Mouse (Mus musculus) heart, adult 2 months (tissue): ENCODE results near the gene Cox6b2. TPM values are rescaled to one million over a fixed set of nuclear protein-coding genes. Genes with fewer than 3 reads are reported as not detected.

Source experiments
- DNase-seq, 2 experiments: peaks; one replicate each; pipeline ENCODE4 v3.0.0; 2021
- H3K27ac ChIP-seq: fragments of 200-600 bp; 2 replicates; pipeline ENCODE4 v1.8.1; 2022
- H3K27me3 ChIP-seq: fragments of 200-500 bp; 2 replicates; pipeline ENCODE4 v1.6.1; 2012; ENCODE audit warnings: mild to moderate bottlenecking, low read length, inconsistent platforms, mixed read lengths; ENCODE audit not compliant: control insufficient read depth, insufficient read depth
- H3K36me3 ChIP-seq: fragments of 200-500 bp; 2 replicates; pipeline ENCODE4 v1.6.1; 2012; ENCODE audit warnings: low read length, inconsistent platforms; ENCODE audit not compliant: control insufficient read depth, insufficient read depth
- H3K4me1 ChIP-seq: fragments of 200-500 bp; 2 replicates; pipeline ENCODE4 v1.6.1; 2011; ENCODE audit warnings: low read length; ENCODE audit not compliant: control insufficient read depth, insufficient read depth
- H3K4me3 ChIP-seq: fragments of 200-600 bp; 2 replicates; pipeline ENCODE4 v1.8.1; 2022
- H3K79me2 ChIP-seq: fragments of 200-500 bp; replicated peaks from 2 replicates; pipeline ENCODE4 v1.6.1; 2012; ENCODE audit warnings: mild to moderate bottlenecking, inconsistent platforms, low read length, moderate library complexity, mixed read lengths; ENCODE audit not compliant: control insufficient read depth, insufficient read depth
- H3K9ac ChIP-seq: fragments of 200-500 bp; 2 replicates; pipeline ENCODE4 v1.6.1; 2012; ENCODE audit warnings: low read depth, mild to moderate bottlenecking, control low read depth, inconsistent platforms, low read length, mixed read lengths
- CTCF ChIP-seq: fragments of 200-600 bp; IDR thresholded peaks from 2 replicates; pipeline ENCODE4 v1.8.1; 2022; ENCODE audit warnings: antibody characterized with exemption, mild to moderate bottlenecking, moderate library complexity
- EP300 ChIP-seq: fragments of 200-500 bp; IDR thresholded peaks from 2 replicates; pipeline ENCODE4 v1.6.1; 2011; ENCODE audit warnings: low read depth, low read length, control low read depth; ENCODE audit not compliant: insufficient read depth
- POLR2A ChIP-seq: fragments of 200-500 bp; IDR thresholded peaks from 2 replicates; pipeline ENCODE4 v1.6.1; 2011; ENCODE audit warnings: mild to moderate bottlenecking, low read depth, low read length, control low read depth; ENCODE audit not compliant: insufficient read depth
- WGBS: fragments of 180-500 bp; shearing (Covaris S2); methylation state at CpG from one replicate; pipeline ENCODE4 v1.1.7; 2018; 5-methylcytosine and 5-hydroxymethylcytosine counted together
- intact Hi-C: fragments of 180-260 bp; cut with DNase I; formaldehyde crosslinking; loops from one replicate; pipeline ENCODE4 v1.15.1; 2025
- polyA plus RNA-seq: library from polyadenylated mRNA; depleted of rRNA; stranded (reverse); fragments of >200 nt; gene quantifications from 2 replicates; pipeline ENCODE4 v1.2.3, GENCODE M21; 2012
- total RNA-seq, 2 experiments: library from RNA; stranded (reverse); gene quantifications; 2 replicates each; pipeline ENCODE4 v1.2.3; 2021

The Cox6b2 gene
- total and polyA plus RNA-seq, 3 experiments, result 1.7 to 7.7 (median 3.5) TPM

GRCm38 (mm10) chr7:4741672-4742481, 11.0 kb downstream of the Cox6b2 start:
- TF ChIP-seq EP300 (no peak), POLR2A (no peak)
- intact Hi-C loops, result loop anchor here (1.0 to 5.0 kb wide), 3 partner anchors 47 to 320 kb away; partner anchors contain the start of genes Ppp6r1, Tmem238 and U2af2
- Histone ChIP-seq H3K36me3 (no peaks in the 10 kb centered on the region), H3K4me3 (no peak overlapping the region), H3K27me3 (no peaks in the 10 kb centered on the region), H3K9ac (no peak overlapping the region), H3K79me2 (no peaks in the 10 kb centered on the region), H3K4me1 (peaks cover 3% of the 10 kb centered on the region; the same call in 1 of the 2 replicates), H3K27ac (no peak overlapping the region; the same call in 1 of the 2 replicates)
- DNase-seq, result no peak
- WGBS, result 89% methylated on average over 21 of the region's 21 CpGs

GRCm38 (mm10) chr7:4741151-4741550, 11.7 kb downstream of the Cox6b2 start:
- no peaks in the 10 kb centered on the region for H3K27me3 ChIP-seq
- peaks cover 3% of the 10 kb centered on the region; the same call in 1 of the 2 replicates for H3K4me1 ChIP-seq
- TF ChIP-seq POLR2A (peak; percentile 48), EP300 (no peak)
- no peaks in the 10 kb centered on the region for H3K36me3 ChIP-seq
- H3K4me3 ChIP-seq, result peak overlapping the region; percentile 81
- 8% methylated on average over 4 of the region's 4 CpGs for WGBS
- no peaks in the 10 kb centered on the region for H3K79me2 ChIP-seq
- peak overlapping the region; percentile 91 for H3K27ac ChIP-seq
- peak overlapping the region; percentile 17; the same call in 1 of the 2 replicates for H3K9ac ChIP-seq
- DNase-seq, result peak; percentile 74 to 75
- intact Hi-C loops, result loop anchor here (1.0 to 5.0 kb wide), 3 partner anchors 48 to 321 kb away; partner anchors contain the start of genes Ppp6r1, Tmem238 and U2af2

GRCm38 (mm10) chr7:4740309-4740727, 12.6 kb downstream of the Cox6b2 start:
- WGBS, result 1% methylated on average over 14 of the region's 14 CpGs
- no peaks in the 10 kb centered on the region for H3K79me2 ChIP-seq
- TF ChIP-seq CTCF (no peak), POLR2A (no peak), EP300 (no peak)
- no peak for DNase-seq
- H3K27ac ChIP-seq, result peak overlapping the region; percentile 91
- intact Hi-C loops, result loop anchor here (2.0 to 5.0 kb wide), 2 partner anchors 48 to 322 kb away; partner anchors contain the start of genes Tmem238 and U2af2
- H3K4me1 ChIP-seq, result peaks cover 3% of the 10 kb centered on the region; the same call in 1 of the 2 replicates
- peak overlapping the region; percentile 81 for H3K4me3 ChIP-seq
- H3K9ac ChIP-seq, result peak overlapping the region; percentile 88
- H3K36me3 ChIP-seq, result no peaks in the 10 kb centered on the region
- no peaks in the 10 kb centered on the region for H3K27me3 ChIP-seq

GRCm38 (mm10) chr7:4739544-4740275, 13.2 kb downstream of the Cox6b2 start, which contains the start of gene Kmt5c:
Gene Kmt5c, plus strand, starts transcription at chr7:4740115.
- TF ChIP-seq EP300 (0 out of 2 replicates have a peak, but pooled peaks have one; percentile 32), CTCF (peak; percentile 56), POLR2A (peak; percentile 88)
- DNase-seq, result peak; percentile 94 to 99
- intact Hi-C loops, result loop anchor here (1.0 to 5.0 kb wide), 4 partner anchors 49 to 323 kb away; partner anchors contain the start of genes Hspbp1, Isoc2a, Tmem238 and U2af2
- peak within 1 kb of the TSS; percentile 81 for H3K4me3 ChIP-seq
- H3K36me3 ChIP-seq, result no peaks in the 10 kb centered on the region
- peak within 1 kb of the TSS; percentile 91 for H3K27ac ChIP-seq
- peak within 1 kb of the TSS; percentile 88 for H3K9ac ChIP-seq
- under 1% methylated on average over 39 of the region's 44 CpGs for WGBS
- H3K4me1 ChIP-seq, result peaks cover 3% of the 10 kb centered on the region; the same call in 1 of the 2 replicates
- no peaks in the 10 kb centered on the region for H3K27me3 ChIP-seq
- no peaks in the 10 kb centered on the region for H3K79me2 ChIP-seq

GRCm38 (mm10) chr7:4739041-4739543, 13.8 kb downstream of the Cox6b2 start:
- intact Hi-C loops, result loop anchor here (1.0 to 5.0 kb wide), 2 partner anchors 54 to 138 kb away; partner anchors contain the start of genes Hspbp1 and Isoc2a
- 46% methylated on average over 10 of the region's 10 CpGs for WGBS
- Histone ChIP-seq H3K36me3 (no peaks in the 10 kb centered on the region), H3K79me2 (no peaks in the 10 kb centered on the region), H3K27ac (peak overlapping the region; percentile 44), H3K9ac (peak overlapping the region; percentile 27; the same call in 1 of the 2 replicates), H3K4me3 (peak overlapping the region; percentile 51), H3K27me3 (no peaks in the 10 kb centered on the region), H3K4me1 (peaks cover 3% of the 10 kb centered on the region; the same call in 1 of the 2 replicates)
- TF ChIP-seq EP300 (no peak), CTCF (no peak), POLR2A (no peak)
- DNase-seq, result no peak
